Mouse (Mus musculus) small intestine, adult 2 months (tissue): Measurements from ENCODE around the gene Rasal1.

Experiments used
- CTCF ChIP-seq: fragments of 200-500 bp; IDR thresholded peaks from 2 replicates; pipeline ENCODE4 v1.5.1; 2012; ENCODE audit warnings: low read depth, mild to moderate bottlenecking, control low read depth, inconsistent platforms, low read length, moderate library complexity, mixed read lengths; ENCODE audit not compliant: insufficient replicate concordance, insufficient read length; ENCODE audit errors: extremely low read depth
- POLR2A ChIP-seq: fragments of 200-500 bp; IDR thresholded peaks from 2 replicates; pipeline ENCODE4 v1.6.1; 2012; ENCODE audit warnings: low read depth, mild to moderate bottlenecking, control low read depth, inconsistent platforms, low read length, moderate library complexity

DNA sequence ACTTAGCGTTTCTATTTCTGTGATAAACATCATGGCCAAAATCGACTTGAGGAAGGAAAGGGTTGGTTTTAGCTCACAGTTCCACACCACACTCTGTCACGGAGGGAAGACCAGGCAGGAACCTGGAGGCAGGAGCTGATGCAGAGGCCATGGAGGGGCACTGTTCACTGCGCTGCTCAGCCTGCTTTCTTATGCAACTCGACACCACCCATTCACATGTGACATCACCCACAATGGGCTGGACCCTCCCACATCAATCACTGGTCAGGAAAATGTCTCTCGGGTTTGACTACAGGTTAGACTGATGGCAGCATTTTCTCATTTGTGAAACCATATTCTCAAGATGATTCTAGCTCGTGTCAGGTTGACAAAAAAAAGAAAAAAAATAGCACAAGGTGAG, 72.4 kb downstream of the Rasal1 start:
- TF ChIP-seq POLR2A (no peak), CTCF (no peak)
